Mouse (Mus musculus) thymus, postnatal 0 days (tissue): ENCODE measurements around the gene Samd4. TPM values are rescaled to one million over a fixed set of nuclear protein-coding genes. Genes with fewer than 3 reads are reported as not detected.
A peak's percentile ranks its signal among the peaks of the same experiment; 100 is the strongest.

ENCODE experiments used
- DNase-seq: peaks from one replicate; pipeline ENCODE4 v3.0.0-alpha.2; 2015; ENCODE audit warnings: low spot score
- polyA plus RNA-seq: library from polyadenylated mRNA; unstranded; fragments of >200 nt; fragmentation: Nextera tagmentation; extraction: Ambion mirVana; gene quantifications from 2 replicates; pipeline ENCODE4 v1.2.1, GENCODE M21; 2015

The Samd4 gene
- 0.51 and 0.69 TPM in 2 replicates for polyA plus RNA-seq

GRCm38 (mm10) chr14:46882431-46883067 lies at the start of gene Samd4:
Gene Samd4 (plus strand): TSS chr14:46882854.
- peak; percentile 13 for DNase-seq

DNA sequence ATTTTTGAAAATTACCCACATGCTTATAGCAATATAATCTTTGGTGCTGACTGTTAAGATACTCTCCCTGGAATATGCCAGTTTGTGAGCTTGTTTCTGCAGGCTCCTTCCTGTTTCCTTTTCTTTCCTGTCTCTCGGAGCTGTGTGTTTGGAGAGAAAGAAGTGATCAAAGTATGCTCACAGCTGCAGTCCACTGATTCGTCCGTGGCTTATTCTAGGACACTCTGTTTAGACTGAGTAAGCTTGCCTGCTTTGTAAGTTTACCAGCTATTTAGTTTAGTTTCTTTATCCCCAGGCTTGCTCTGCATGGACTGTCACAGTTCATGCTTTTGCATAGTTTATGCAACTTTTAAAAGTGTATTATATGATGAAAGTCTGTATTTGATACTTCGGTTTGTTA lies 43.3 kb upstream of the Samd4 start:
- DNase-seq: no peak

DNA sequence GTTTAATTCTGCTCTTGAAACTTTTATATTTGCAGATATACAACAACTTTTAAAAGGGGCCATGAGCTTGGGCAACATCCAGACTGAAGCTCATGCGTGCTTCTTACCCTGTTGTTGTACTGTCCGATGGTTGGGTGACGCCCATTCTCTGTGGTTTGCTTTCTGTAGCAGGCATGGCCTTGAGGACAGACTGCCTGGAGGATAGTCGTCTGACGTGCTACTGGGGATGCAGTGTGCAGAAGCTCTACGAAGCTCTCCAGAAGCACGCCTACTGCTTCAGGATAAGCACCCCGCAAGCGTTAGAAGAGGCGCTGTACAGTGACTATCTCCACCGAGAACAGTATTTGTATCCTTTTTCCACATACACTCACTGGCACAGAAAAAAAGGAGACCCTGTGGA lies 36.9 kb upstream of the Samd4 start:
- DNase-seq: no peak

GRCm38 (mm10) chr14:46848063-46848590 lies 34.5 kb upstream of the Samd4 start:
- DNase-seq: no peak

- no peak for DNase-seq
Observed at GRCm38 (mm10) chr14:46848736-46849135, 33.9 kb upstream of the Samd4 start.

DNA sequence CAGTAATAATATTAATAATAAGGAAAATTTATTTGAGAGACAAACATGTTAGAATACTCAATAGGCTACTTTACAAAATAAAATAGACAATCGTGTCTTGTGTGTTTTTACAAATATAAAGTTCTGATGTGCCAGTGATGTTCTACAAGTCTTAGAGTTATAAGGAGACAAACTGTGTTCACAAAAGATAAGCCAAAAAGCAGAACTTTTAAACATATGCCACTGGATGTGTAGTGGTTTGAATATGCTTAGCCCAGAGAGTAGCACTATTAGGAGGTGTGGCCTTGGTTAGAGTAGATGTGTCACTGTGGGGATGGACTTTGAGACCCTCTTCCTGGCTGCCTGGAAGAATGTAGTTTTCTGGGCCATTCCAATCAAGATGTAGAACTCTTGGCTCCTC lies 32.9 kb upstream of the Samd4 start:
- DNase-seq: no peak

- no peak for DNase-seq
Observed at GRCm38 (mm10) chr14:46853677-46854076, 29.0 kb upstream of the Samd4 start.

GRCm38 (mm10) chr14:46862922-46863321 lies 19.7 kb upstream of the Samd4 start:
- DNase-seq: no peak

GRCm38 (mm10) chr14:46880935-46881334 lies 1.7 kb upstream of the Samd4 start:
- DNase-seq: peak; percentile 70

DNA sequence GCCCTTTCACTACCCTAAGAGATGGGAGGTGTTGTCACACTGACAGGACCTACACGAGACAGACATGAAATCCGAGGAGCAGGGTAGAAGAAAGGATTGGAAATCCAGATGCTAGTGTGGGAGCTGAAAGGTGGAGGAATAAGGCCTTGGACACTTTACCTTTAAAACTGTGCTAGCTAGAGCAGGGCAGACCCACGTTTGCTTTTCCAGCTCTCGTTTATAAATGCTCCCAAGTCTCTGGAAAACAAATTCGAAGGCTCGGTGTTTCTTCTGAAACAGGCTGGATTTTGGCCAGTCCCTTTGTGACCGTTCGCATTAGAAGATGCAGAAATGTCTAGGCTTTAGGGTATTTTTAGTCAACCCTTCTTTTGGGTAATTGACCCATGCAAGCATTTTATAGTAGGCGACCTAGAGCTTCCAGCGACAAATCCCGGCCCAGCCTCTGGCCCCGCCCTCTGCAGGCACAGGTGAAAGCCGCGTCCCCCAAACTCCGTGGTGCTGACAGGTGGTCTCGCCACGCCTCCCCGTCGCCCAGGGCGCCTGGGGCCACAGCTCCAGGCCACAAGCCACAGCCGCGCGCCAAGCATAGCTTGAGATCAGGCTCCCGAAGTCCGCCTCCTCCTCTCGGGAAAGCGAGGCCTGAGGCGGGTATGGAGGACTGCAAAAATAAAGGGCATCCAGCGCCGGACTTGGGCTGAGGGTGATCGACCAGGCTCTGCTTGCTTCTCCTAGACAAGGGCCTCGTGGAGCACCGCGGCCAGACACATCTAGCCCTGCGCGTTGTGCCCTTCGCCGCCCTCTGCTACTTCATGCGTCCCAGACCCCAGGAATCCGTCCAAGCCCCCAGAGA lies 848 bp upstream of the Samd4 start:
- DNase-seq: no peak

DNA sequence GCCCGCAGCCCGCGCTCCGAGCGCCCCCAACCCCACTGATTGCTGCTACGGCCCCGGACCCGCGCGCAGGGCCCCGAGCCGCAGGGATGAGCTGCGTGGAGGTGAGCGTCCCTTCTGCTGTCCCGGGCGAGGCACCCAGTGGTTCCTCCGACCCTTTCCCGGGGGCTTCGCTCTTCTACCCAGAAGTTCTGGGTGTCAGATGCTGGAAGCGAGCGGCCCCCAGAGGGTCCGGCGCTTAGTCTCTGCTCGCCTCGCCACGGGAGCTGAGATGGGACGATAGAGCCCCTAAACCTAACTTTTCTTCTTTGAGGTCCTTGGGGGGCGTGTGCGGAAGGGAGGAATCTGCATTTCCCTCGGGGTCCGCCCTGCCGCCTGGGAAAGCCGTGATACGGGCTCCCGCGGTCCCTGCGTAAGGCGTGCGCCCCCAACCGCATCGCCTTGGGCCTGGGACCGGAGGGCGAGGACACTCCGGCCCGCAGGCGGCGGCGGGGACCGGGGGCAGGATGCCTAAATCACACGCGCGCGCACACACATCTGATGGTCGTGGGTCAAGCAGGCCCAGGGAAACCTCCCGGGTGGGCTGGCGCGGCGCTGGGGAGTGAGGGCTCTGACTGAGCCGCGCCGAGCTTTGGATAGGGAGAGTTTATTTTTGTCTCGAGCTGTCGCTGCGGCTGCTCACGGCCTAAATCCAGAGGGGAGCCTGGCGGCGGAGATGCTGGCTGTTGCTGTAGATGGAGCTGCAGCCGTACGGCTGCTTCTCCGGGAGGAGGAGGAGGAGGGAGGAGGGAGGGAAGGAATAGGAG lies 615 bp downstream of the Samd4 start:
- DNase-seq: peak; percentile 9

GRCm38 (mm10) chr14:46883871-46884441 lies 1.3 kb downstream of the Samd4 start:
- peak; percentile 38 for DNase-seq

DNA sequence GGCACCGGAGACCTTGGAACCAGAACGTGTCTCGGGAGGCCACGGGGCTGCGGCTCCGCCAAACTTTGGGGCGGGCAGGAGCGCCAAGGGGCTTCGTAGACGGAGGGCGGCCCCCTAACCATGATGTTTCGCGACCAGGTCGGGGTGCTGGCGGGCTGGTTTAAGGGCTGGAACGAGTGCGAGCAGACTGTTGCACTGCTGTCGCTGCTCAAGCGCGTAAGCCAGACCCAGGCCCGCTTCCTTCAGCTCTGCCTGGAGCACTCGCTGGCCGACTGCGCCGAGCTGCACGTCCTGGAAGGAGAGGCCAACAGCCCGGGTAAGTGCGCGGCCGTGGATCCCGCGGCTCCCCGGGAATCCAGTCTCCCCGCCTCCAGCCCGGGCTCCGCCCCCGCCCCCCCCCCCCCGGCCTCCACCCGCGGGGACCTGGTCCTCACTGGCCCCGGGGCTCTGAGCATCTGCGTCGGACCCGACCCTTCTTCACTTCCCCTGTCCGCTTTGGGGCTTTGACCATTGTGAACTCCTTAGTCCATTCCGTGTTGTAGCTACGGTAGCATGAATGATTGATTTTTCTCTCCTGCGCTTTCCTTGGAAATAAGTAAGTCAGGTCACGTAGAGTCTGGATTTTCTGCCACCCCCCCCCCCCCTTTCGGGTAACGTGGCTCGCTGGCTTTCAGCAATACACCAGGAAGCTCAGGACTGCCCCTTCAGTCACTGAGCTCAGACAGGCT lies 2.2 kb downstream of the Samd4 start:
- DNase-seq: peak; percentile 34

DNA sequence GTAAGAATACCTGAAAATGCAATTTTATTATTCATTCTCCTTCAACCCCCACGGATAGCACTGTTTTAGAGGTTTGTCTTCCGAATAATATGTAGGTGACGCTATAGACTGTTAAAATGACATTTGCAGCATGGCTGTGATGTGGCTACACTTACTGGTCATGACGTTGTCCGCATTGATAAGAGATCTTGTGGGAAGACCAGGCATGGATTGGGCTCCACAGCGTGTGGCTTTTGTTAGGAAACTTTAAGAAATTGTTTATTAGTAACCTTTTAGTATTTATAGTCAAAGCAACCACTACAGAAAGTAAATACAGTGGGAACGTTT lies 2.7 kb downstream of the Samd4 start:
- DNase-seq: no peak

- DNase-seq: no peak
Observed at GRCm38 (mm10) chr14:46885891-46886301, 3.2 kb downstream of the Samd4 start.

DNA sequence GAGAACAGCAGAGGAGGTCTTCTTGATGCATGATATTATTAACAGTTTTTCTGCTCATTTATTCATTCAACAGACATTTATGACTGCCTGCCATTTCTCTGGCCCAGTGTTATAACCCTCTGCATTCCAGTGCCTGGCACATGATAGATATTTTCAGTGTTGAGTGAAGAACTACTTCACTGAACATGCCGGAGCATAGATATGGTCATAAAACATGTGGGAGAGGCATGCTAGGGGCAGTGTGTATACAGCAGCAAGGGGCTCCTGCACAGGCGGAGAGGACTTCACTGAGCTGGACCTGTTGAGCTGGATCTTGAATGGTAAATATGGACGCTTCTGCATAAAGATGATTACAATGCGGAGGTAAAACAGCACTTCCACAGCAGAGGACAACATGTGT lies 6.4 kb downstream of the Samd4 start:
- DNase-seq: no peak

- no peak for DNase-seq
Observed at GRCm38 (mm10) chr14:46893961-46894360, 11.3 kb downstream of the Samd4 start.

DNA sequence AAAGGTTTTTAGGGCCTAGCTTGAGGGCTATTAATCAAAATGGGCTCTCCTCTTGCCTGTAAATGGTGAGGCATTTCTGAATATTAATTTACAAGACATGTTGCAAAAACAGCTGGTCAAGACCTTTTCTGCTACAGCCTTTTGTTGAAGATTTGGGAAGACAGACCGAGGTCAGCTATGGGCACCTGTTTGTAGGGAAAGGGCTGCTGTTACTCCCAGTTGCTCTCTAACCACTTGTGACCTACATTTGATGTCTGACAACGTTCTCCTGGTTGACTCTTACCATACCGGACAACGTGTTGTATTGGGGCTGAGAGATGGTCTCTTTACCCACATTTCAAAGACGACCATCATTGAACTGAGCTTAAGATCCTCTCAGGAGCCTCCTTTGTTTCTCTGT lies 15.3 kb downstream of the Samd4 start:
- no peak for DNase-seq

- DNase-seq: no peak
Observed at GRCm38 (mm10) chr14:46898626-46899025, 16.0 kb downstream of the Samd4 start.

- DNase-seq: no peak
Observed at GRCm38 (mm10) chr14:46902498-46903087, 19.9 kb downstream of the Samd4 start.
